Mouse (Mus musculus) liver, embryonic 12.5 days (tissue): ENCODE results near the gene Bckdk. TPM values are rescaled to one million over a fixed set of nuclear protein-coding genes. Genes with fewer than 3 reads are reported as not detected.
"Not testable (repeated sequence)": the region's sequence is repeated elsewhere in the genome, so short reads cannot be mapped to it uniquely, and the experiment has no call there.

Experiments used
- ATAC-seq: fragments of 200-750 bp; cut with Nextera tagmentation; 2 replicates; pipeline ENCODE4 v1.8.0; 2017; ENCODE audit warnings: moderate number of reproducible peaks, mild to moderate bottlenecking, moderate library complexity
- H3K27ac ChIP-seq: fragments of 300-500 bp; sonication (generic); 2 replicates; pipeline ENCODE4 v1.5.1; 2016; ENCODE audit warnings: mild to moderate bottlenecking
- H3K27me3 ChIP-seq: fragments of 300-500 bp; sonication (generic); replicated peaks from 2 replicates; pipeline ENCODE4 v1.6.1; 2016; ENCODE audit warnings: mild to moderate bottlenecking, moderate library complexity
- H3K36me3 ChIP-seq: fragments of 300-500 bp; sonication (generic); 2 replicates; pipeline ENCODE4 v1.6.1; 2016; ENCODE audit warnings: mild to moderate bottlenecking, moderate library complexity
- H3K4me1 ChIP-seq: fragments of 300-500 bp; sonication (generic); 2 replicates; pipeline ENCODE4 v1.6.1; 2016
- H3K4me2 ChIP-seq: fragments of 300-500 bp; sonication (generic); 2 replicates; pipeline ENCODE4 v1.6.1; 2016; ENCODE audit warnings: mild to moderate bottlenecking, moderate library complexity
- H3K4me3 ChIP-seq: fragments of 300-500 bp; sonication (generic); 2 replicates; pipeline ENCODE4 v1.5.1; 2016; ENCODE audit warnings: mild to moderate bottlenecking, moderate library complexity
- H3K9ac ChIP-seq: fragments of 300-500 bp; sonication (generic); 2 replicates; pipeline ENCODE4 v1.6.1; 2016; ENCODE audit warnings: mild to moderate bottlenecking, moderate library complexity
- H3K9me3 ChIP-seq: fragments of 300-500 bp; sonication (generic); replicated peaks from 2 replicates; pipeline ENCODE4 v1.6.1; 2016; ENCODE audit warnings: mild to moderate bottlenecking, moderate library complexity
- WGBS: fragments of 180-500 bp; shearing (Covaris S2); methylation state at CpG from one replicate; pipeline ENCODE4 v1.1.7; 2016; ENCODE audit not compliant: insufficient replicate concordance; 5-methylcytosine and 5-hydroxymethylcytosine counted together
- polyA plus RNA-seq: library from polyadenylated mRNA; unstranded; fragments of >200 nt; fragmentation: Nextera tagmentation; extraction: Ambion mirVana; gene quantifications from 2 replicates; pipeline ENCODE4 v1.2.1, GENCODE M21; 2016

Bckdk gene
- polyA plus RNA-seq, 1 experiment from 2014 or later: 82.2 TPM

DNA sequence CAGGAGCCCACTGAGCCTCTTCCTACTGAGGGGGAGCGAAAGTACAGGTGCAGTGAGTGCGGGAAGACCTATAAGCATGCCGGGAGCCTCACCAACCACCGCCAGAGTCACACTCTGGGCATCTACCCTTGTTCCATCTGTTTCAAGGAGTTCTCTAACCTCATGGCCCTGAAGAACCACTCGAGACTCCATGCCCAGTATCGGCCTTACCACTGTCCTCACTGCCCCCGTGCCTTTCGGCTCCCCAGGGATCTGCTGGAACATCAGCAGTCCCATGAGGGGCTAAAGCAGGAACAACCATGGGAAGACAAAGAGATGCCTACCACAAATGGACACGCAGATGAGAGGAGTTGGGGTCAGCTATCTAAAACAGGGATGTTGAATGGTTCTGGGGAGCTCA lies 24.6 kb upstream of the Bckdk start:
- 91% methylated on average over 9 of the region's 9 CpGs for WGBS
- Histone ChIP-seq H3K27ac (no peak overlapping the region), H3K9ac (no peak overlapping the region), H3K4me2 (no peak overlapping the region), H3K36me3 (peaks cover 69% of the 10 kb centered on the region), H3K9me3 (peaks cover 53% of the 10 kb centered on the region), H3K4me3 (no peak overlapping the region), H3K27me3 (no peaks in the 10 kb centered on the region), H3K4me1 (peaks cover 32% of the 10 kb centered on the region)
- no peak for ATAC-seq

DNA sequence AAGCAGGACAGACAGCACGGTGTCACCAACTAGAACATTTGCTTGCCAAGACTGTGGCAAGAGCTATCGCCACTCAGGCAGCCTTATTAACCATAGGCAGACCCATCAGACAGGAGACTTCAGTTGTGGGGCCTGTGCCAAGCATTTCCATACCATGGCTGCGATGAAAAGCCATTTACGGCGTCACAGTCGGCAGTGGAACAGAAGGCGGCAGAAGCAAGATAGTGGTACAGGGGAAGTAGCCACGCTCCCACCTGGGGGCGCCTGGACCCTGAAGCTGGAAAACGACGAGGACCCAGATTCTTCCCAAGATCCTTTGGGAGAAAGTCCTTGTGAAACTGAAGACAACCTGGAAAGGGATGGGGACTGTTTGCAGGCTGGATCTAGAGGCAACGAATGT lies 23.5 kb upstream of the Bckdk start:
- no peak for ATAC-seq
- Histone ChIP-seq H3K4me1 (peaks cover 34% of the 10 kb centered on the region), H3K4me3 (no peak overlapping the region), H3K4me2 (no peak overlapping the region), H3K27ac (no peak overlapping the region), H3K36me3 (peaks cover 80% of the 10 kb centered on the region), H3K9ac (no peak overlapping the region), H3K27me3 (no peaks in the 10 kb centered on the region), H3K9me3 (peaks cover 53% of the 10 kb centered on the region)
- whole genome bisulfite sequencing: 87% methylated on average over 12 of the region's 12 CpGs

DNA sequence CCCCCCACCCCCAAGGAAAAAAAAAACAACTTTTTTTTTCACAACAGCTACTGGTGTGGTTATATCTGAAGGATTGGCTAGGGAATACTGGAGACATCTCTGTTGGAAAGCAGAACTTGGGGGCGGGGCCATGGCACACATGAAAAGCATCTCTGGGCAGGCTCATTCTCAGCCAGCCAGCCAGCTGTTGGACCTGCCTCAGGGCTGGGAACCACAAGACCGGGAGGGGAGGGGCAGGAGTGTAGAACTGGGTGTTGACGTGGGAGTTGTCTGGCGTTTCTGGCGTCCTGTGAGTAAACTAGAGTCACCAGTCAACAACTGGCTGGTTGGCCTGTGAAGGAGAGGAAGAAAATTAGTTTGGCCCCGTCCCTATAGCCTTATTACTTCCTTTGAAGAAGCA lies 17.9 kb upstream of the Bckdk start:
- Histone ChIP-seq H3K9ac (no peak overlapping the region), H3K4me1 (peaks cover 34% of the 10 kb centered on the region), H3K36me3 (peaks cover 100% of the 10 kb centered on the region), H3K4me2 (no peak overlapping the region), H3K4me3 (no peak overlapping the region), H3K27ac (no peak overlapping the region), H3K9me3 (peaks cover 21% of the 10 kb centered on the region), H3K27me3 (no peaks in the 10 kb centered on the region)
- no peak for ATAC-seq
- 56% methylated on average over 6 of the region's 6 CpGs for WGBS

DNA sequence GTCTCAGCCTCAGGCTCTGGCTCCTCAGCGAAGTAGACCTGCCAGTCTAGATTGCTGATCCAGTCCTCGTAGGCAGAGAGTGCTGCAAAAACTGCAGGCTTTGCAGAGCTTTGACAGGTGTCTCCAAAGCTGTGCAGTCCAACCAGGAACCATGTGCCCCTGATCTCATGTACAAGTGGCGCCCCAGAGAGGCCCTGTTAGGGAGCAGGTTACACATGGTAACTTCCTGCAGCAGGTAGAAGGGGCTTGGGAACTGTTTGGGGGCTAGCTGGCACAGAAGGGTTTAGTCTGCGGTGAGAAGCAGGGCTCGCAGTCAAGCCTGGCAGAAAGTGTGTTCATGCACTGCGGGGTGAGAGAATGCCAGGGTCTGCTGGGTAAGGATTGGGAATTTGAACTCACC lies 17.3 kb upstream of the Bckdk start:
- whole genome bisulfite sequencing: 89% methylated on average over 6 of the region's 6 CpGs
- ATAC-seq: no peak
- Histone ChIP-seq H3K36me3 (peaks cover 94% of the 10 kb centered on the region), H3K9ac (no peak overlapping the region), H3K27ac (no peak overlapping the region), H3K4me2 (no peak overlapping the region), H3K4me3 (no peak overlapping the region), H3K4me1 (peaks cover 34% of the 10 kb centered on the region), H3K9me3 (peaks cover 15% of the 10 kb centered on the region), H3K27me3 (no peaks in the 10 kb centered on the region)

DNA sequence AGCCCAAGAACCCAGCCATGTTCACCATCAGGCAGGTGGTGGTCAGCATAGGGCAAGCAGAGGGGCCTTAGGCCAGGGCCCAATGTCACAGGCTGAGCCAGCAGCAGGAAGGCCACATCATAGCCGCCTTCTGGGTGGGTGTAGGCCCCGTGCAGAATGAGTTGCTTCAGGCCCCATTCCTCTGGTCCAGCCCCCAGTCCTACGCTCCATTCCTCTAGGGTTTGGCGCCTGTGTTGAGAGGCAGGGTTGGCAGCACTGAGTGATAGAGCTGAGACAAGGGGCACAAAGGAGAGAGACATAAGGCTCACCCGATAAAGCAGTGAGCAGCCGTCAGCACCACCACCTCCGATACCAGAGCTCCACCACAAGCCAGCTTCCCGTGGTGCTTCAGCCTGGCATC lies 16.7 kb upstream of the Bckdk start:
- no peak overlapping the region for H3K9ac ChIP-seq
- ATAC-seq: no peak
- 87% methylated on average over 8 of the region's 8 CpGs for WGBS

GRCm38 (mm10) chr7:127887781-127888180 lies 16.1 kb upstream of the Bckdk start:
- ATAC-seq: no peak
- Histone ChIP-seq H3K4me2 (no peak overlapping the region), H3K9me3 (peaks cover 3% of the 10 kb centered on the region; the same call in 1 of the 2 replicates), H3K36me3 (peaks cover 91% of the 10 kb centered on the region), H3K27ac (no peak overlapping the region), H3K9ac (no peak overlapping the region), H3K4me3 (no peak overlapping the region), H3K4me1 (peaks cover 34% of the 10 kb centered on the region), H3K27me3 (no peaks in the 10 kb centered on the region)
- WGBS: 72% methylated on average over 3 of the region's 3 CpGs

More for the DNA sequence above, 16.7 kb upstream of the Bckdk start:
- Histone ChIP-seq H3K27ac (no peak overlapping the region), H3K9me3 (peaks cover 9% of the 10 kb centered on the region), H3K27me3 (no peaks in the 10 kb centered on the region), H3K4me1 (peaks cover 34% of the 10 kb centered on the region), H3K36me3 (peaks cover 91% of the 10 kb centered on the region), H3K4me3 (no peak overlapping the region), H3K4me2 (no peak overlapping the region)

DNA sequence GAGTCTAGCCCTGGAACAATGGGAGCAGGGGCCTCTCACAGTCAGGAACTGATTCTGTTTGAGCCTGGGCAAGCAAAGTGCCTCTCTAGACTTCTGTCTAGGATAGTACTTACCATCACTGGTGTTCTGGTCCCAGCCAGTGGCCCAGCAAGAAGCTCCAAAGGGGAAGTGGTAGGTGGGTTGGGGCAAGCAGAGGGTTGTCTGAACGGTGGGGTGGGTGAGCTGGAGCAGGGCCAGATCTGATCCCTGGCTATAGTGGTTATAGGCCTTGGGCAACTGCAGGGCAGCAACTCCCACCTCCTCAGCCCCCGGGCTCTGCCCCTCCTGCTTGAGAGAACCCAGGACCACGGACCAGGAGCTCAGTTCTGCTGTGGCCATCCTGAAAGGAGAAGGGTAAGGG lies 15.1 kb upstream of the Bckdk start:
- ATAC-seq: no peak
- whole genome bisulfite sequencing: 55% methylated on average over 3 of the region's 3 CpGs
- Histone ChIP-seq H3K27ac (no peak overlapping the region), H3K4me3 (no peak overlapping the region), H3K4me2 (no peak overlapping the region), H3K4me1 (peaks cover 28% of the 10 kb centered on the region), H3K36me3 (peaks cover 91% of the 10 kb centered on the region), H3K9ac (no peak overlapping the region), H3K27me3 (no peaks in the 10 kb centered on the region), H3K9me3 (no peaks in the 10 kb centered on the region)

- WGBS: 50% methylated on average over 4 of the region's 4 CpGs
Observed at GRCm38 (mm10) chr7:127890798-127891197, 13.1 kb upstream of the Bckdk start, which contains the start of gene Prss53. Gene Prss53 (minus strand): TSS chr7:127890970.

GRCm38 (mm10) chr7:127894480-127894879 lies 9.4 kb upstream of the Bckdk start:
- Histone ChIP-seq H3K36me3 (peaks cover 36% of the 10 kb centered on the region), H3K27me3 (no peaks in the 10 kb centered on the region), H3K9ac (peak overlapping the region; percentile 72), H3K9me3 (no peaks in the 10 kb centered on the region), H3K4me3 (peak overlapping the region; percentile 66), H3K4me2 (peak overlapping the region; percentile 90), H3K4me1 (peaks cover 42% of the 10 kb centered on the region), H3K27ac (peak overlapping the region; percentile 87)
- ATAC-seq: no peak
- 73% methylated on average over 5 of the region's 5 CpGs for WGBS

More at GRCm38 (mm10) chr7:127890798-127891197, 13.1 kb upstream of the Bckdk start, which contains the start of gene Prss53:
- Histone ChIP-seq H3K4me1 (peaks cover 26% of the 10 kb centered on the region), H3K27ac (no peak within 1 kb of the TSS), H3K4me3 (no peak within 1 kb of the TSS), H3K27me3 (no peaks in the 10 kb centered on the region), H3K4me2 (no peak within 1 kb of the TSS), H3K9me3 (no peaks in the 10 kb centered on the region), H3K36me3 (peaks cover 73% of the 10 kb centered on the region), H3K9ac (no peak within 1 kb of the TSS)
- ATAC-seq: no peak

DNA sequence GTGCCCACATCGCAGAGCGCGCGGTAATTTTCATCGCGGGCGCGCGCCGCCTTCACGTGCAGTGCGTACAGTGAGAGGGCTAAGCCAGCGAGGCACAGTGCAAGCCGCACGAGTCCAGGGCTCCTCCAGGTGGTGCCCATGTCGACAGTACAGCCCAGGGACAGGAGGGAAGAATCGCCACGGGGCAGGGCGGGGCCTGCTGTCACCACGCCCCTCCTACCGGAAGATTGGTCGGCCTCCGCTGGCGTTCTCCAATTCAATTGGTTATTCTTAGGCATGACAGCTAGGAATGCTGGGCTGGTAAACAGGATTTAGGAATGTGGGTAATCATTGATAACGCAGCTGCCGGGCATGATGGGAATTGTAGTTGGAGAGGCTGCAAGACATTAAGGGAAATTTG lies 8.4 kb upstream of the Bckdk start, which contains the start of the genes Gm21974 and Vkorc1:
Gene Gm21974, minus strand, starts transcription at position 13 of the 400 bp plus-strand sequence.
Gene Vkorc1, minus strand, starts transcription at position 176 of the 400 bp plus-strand sequence.
- peak; percentile 96 for ATAC-seq
- Histone ChIP-seq H3K36me3 (peaks cover 26% of the 10 kb centered on the region), H3K4me3 (peak within 1 kb of the TSS; percentile 66), H3K27ac (peak within 1 kb of the TSS; percentile 87), H3K4me1 (peaks cover 52% of the 10 kb centered on the region), H3K9ac (peak within 1 kb of the TSS; percentile 72), H3K27me3 (no peaks in the 10 kb centered on the region), H3K9me3 (no peaks in the 10 kb centered on the region), H3K4me2 (peak within 1 kb of the TSS; percentile 90)
- under 1% methylated on average over 26 of the region's 26 CpGs for WGBS

GRCm38 (mm10) chr7:127895891-127896290 lies 8.0 kb upstream of the Bckdk start:
- Histone ChIP-seq H3K4me3 (peak overlapping the region; percentile 66), H3K27ac (peak overlapping the region; percentile 87), H3K4me2 (peak overlapping the region; percentile 90), H3K36me3 (peaks cover 22% of the 10 kb centered on the region), H3K4me1 (peaks cover 57% of the 10 kb centered on the region), H3K9ac (peak overlapping the region; percentile 27; the same call in 1 of the 2 replicates)
- 61% methylated on average over 7 of the region's 7 CpGs for WGBS
- not testable (repeated sequence) for ATAC-seq, H3K27me3 ChIP-seq, H3K9me3 ChIP-seq

GRCm38 (mm10) chr7:127896384-127896783 lies 7.5 kb upstream of the Bckdk start:
- peak overlapping the region; percentile 87 for H3K27ac ChIP-seq
- no peaks in the 10 kb centered on the region for H3K27me3 ChIP-seq
- no peak for ATAC-seq
- H3K4me3 ChIP-seq: no peak overlapping the region
- peaks cover 21% of the 10 kb centered on the region for H3K36me3 ChIP-seq
- peak overlapping the region; percentile 90 for H3K4me2 ChIP-seq
- no peaks in the 10 kb centered on the region for H3K9me3 ChIP-seq
- 44% methylated on average over 13 of the region's 13 CpGs for WGBS
- no peak overlapping the region for H3K9ac ChIP-seq
- H3K4me1 ChIP-seq: peaks cover 61% of the 10 kb centered on the region

GRCm38 (mm10) chr7:127897542-127897941 lies 6.3 kb upstream of the Bckdk start:
- no peaks in the 10 kb centered on the region for H3K9me3 ChIP-seq
- H3K36me3 ChIP-seq: peaks cover 15% of the 10 kb centered on the region
- H3K4me3 ChIP-seq: no peak overlapping the region
- no peak for ATAC-seq
- H3K27me3 ChIP-seq: no peaks in the 10 kb centered on the region
- no peak overlapping the region for H3K9ac ChIP-seq
- 69% methylated on average over 7 of the region's 7 CpGs for WGBS
- H3K27ac ChIP-seq: 0 out of 2 replicates have a peak overlapping the region, but pooled peaks have one; percentile 18
- peaks cover 73% of the 10 kb centered on the region for H3K4me1 ChIP-seq
- H3K4me2 ChIP-seq: no peak overlapping the region
